Mouse (Mus musculus): ENCODE data around the gene Adgrf3. TPM values are rescaled to one million over a fixed set of nuclear protein-coding genes. Genes with fewer than 3 reads are reported as not detected.
A peak's percentile ranks its signal among the peaks of the same experiment; 100 is the strongest.

The Adgrf3 gene
- polyA plus RNA-seq, 1 experiment from 2014 or later, result 0.45 TPM

- no peak for ATAC-seq (ENCODE audit: insufficient number of reproducible peaks, insufficient read depth, low FRiP score, low read depth)
- no peak overlapping the region for H3K4me2 ChIP-seq (ENCODE audit: low read length)
- WGBS, result 87% methylated on average over 2 of the region's 2 CpGs
- H3K4me3 ChIP-seq (ENCODE audit: control insufficient read depth in 1 of 2, insufficient read depth in 1 of 2, low read depth in 1 of 2, low read length in 2 of 2), result no peak overlapping the region
- H3K4me1 ChIP-seq (ENCODE audit: control insufficient read depth in 2 of 2, insufficient read depth in 2 of 2, low read length in 2 of 2), result peaks cover 0 to 20% of the 10 kb centered on the region in 2 experiments; a peak in 2 of 4 replicates
- no peak overlapping the region for H3K27ac ChIP-seq (replicated peaks in 1 of 2; ENCODE audit: control insufficient read depth in 1 of 2, insufficient read depth in 1 of 2, low read depth in 2 of 2, low read length in 2 of 2)
- H3K9ac ChIP-seq (ENCODE audit: low read length), result no peak overlapping the region
- H3K27me3 ChIP-seq (ENCODE audit: control insufficient read depth, insufficient read depth, low read length), result no peaks in the 10 kb centered on the region
- H3K9me3 ChIP-seq (ENCODE audit: control insufficient read depth, low read length), result no peaks in the 10 kb centered on the region
- H3K36me3 ChIP-seq (ENCODE audit: control insufficient read depth, insufficient read depth, low read length), result no peaks in the 10 kb centered on the region
Measured at GRCm38 (mm10) chr5:30235641-30236126, 30.2 kb upstream of the Adgrf3 start.

GRCm38 (mm10) chr5:30233979-30234378, 28.5 kb upstream of the Adgrf3 start:
- H3K9me3 ChIP-seq (ENCODE audit: control insufficient read depth, low read length), result no peaks in the 10 kb centered on the region
- no peaks in the 10 kb centered on the region for H3K36me3 ChIP-seq (ENCODE audit: control insufficient read depth, insufficient read depth, low read length)
- H3K4me3 ChIP-seq (ENCODE audit: control insufficient read depth in 1 of 2, insufficient read depth in 1 of 2, low read depth in 1 of 2, low read length in 2 of 2), result peak overlapping the region in 1 of 2 experiments; percentile 80; a peak in 2 of 4 replicates
- 24% methylated on average over 8 of the region's 8 CpGs for WGBS
- peak overlapping the region; percentile 83 for H3K9ac ChIP-seq (ENCODE audit: low read length)
- H3K27me3 ChIP-seq (ENCODE audit: control insufficient read depth, insufficient read depth, low read length), result no peaks in the 10 kb centered on the region
- no peak for ATAC-seq (ENCODE audit: insufficient number of reproducible peaks, insufficient read depth, low FRiP score, low read depth)
- H3K4me2 ChIP-seq (ENCODE audit: low read length), result peak overlapping the region; percentile 93
- peaks cover 0 to 20% of the 10 kb centered on the region in 2 experiments; a peak in 2 of 4 replicates for H3K4me1 ChIP-seq (ENCODE audit: control insufficient read depth in 2 of 2, insufficient read depth in 2 of 2, low read length in 2 of 2)
- no peak overlapping the region for H3K27ac ChIP-seq (replicated peaks in 1 of 2; ENCODE audit: control insufficient read depth in 1 of 2, insufficient read depth in 1 of 2, low read depth in 2 of 2, low read length in 2 of 2)

GRCm38 (mm10) chr5:30233042-30233441, 27.5 kb upstream of the Adgrf3 start:
- Histone ChIP-seq H3K36me3 (ENCODE audit: control insufficient read depth, insufficient read depth, low read length) (no peaks in the 10 kb centered on the region), H3K27ac (replicated peaks in 1 of 2; ENCODE audit: control insufficient read depth in 1 of 2, insufficient read depth in 1 of 2, low read depth in 2 of 2, low read length in 2 of 2) (peak overlapping the region; percentile 88 to 92), H3K4me3 (ENCODE audit: control insufficient read depth in 1 of 2, insufficient read depth in 1 of 2, low read depth in 1 of 2, low read length in 2 of 2) (peak overlapping the region; percentile 76 to 80), H3K4me2 (ENCODE audit: low read length) (peak overlapping the region; percentile 93), H3K4me1 (ENCODE audit: control insufficient read depth in 2 of 2, insufficient read depth in 2 of 2, low read length in 2 of 2) (peaks cover 0 to 20% of the 10 kb centered on the region in 2 experiments; a peak in 2 of 4 replicates), H3K27me3 (ENCODE audit: control insufficient read depth, insufficient read depth, low read length) (no peaks in the 10 kb centered on the region), H3K9me3 (ENCODE audit: control insufficient read depth, low read length) (no peaks in the 10 kb centered on the region), H3K9ac (ENCODE audit: low read length) (peak overlapping the region; percentile 83)
- ATAC-seq (ENCODE audit: insufficient number of reproducible peaks, insufficient read depth, low FRiP score, low read depth), result no peak
- 3% methylated on average over 15 of the region's 15 CpGs for WGBS

- peak within 1 kb of the TSS; percentile 76 to 80 for H3K4me3 ChIP-seq (ENCODE audit: control insufficient read depth in 1 of 2, insufficient read depth in 1 of 2, low read depth in 1 of 2, low read length in 2 of 2)
- 3% methylated on average over 71 of the region's 71 CpGs for WGBS
- no peaks in the 10 kb centered on the region for H3K9me3 ChIP-seq (ENCODE audit: control insufficient read depth, low read length)
- no peaks in the 10 kb centered on the region for H3K27me3 ChIP-seq (ENCODE audit: control insufficient read depth, insufficient read depth, low read length)
- H3K27ac ChIP-seq (replicated peaks in 1 of 2; ENCODE audit: control insufficient read depth in 1 of 2, insufficient read depth in 1 of 2, low read depth in 2 of 2, low read length in 2 of 2), result peak within 1 kb of the TSS; percentile 88 to 92
- H3K9ac ChIP-seq (ENCODE audit: low read length), result peak within 1 kb of the TSS; percentile 83
- peaks cover 0 to 20% of the 10 kb centered on the region in 2 experiments; a peak in 2 of 4 replicates for H3K4me1 ChIP-seq (ENCODE audit: control insufficient read depth in 2 of 2, insufficient read depth in 2 of 2, low read length in 2 of 2)
- H3K36me3 ChIP-seq (ENCODE audit: control insufficient read depth, insufficient read depth, low read length), result no peaks in the 10 kb centered on the region
- peak within 1 kb of the TSS; percentile 93 for H3K4me2 ChIP-seq (ENCODE audit: low read length)
- ATAC-seq (ENCODE audit: insufficient number of reproducible peaks, insufficient read depth, low FRiP score, low read depth), result peak; percentile 100
Measured at GRCm38 (mm10) chr5:30232271-30232971, 26.9 kb upstream of the Adgrf3 start, which contains the start of gene Selenoi. TSS of gene Selenoi (plus strand) at chr5:30232581.

- Histone ChIP-seq H3K4me2 (ENCODE audit: low read length) (peak overlapping the region; percentile 93), H3K27me3 (ENCODE audit: control insufficient read depth, insufficient read depth, low read length) (no peaks in the 10 kb centered on the region), H3K4me3 (ENCODE audit: control insufficient read depth in 1 of 2, insufficient read depth in 1 of 2, low read depth in 1 of 2, low read length in 2 of 2) (peak overlapping the region; percentile 76 to 80), H3K9ac (ENCODE audit: low read length) (peak overlapping the region; percentile 75), H3K36me3 (ENCODE audit: control insufficient read depth, insufficient read depth, low read length) (no peaks in the 10 kb centered on the region), H3K9me3 (ENCODE audit: control insufficient read depth, low read length) (no peaks in the 10 kb centered on the region), H3K4me1 (ENCODE audit: control insufficient read depth in 2 of 2, insufficient read depth in 2 of 2, low read length in 2 of 2) (peaks cover 0 to 20% of the 10 kb centered on the region in 2 experiments; a peak in 2 of 4 replicates), H3K27ac (replicated peaks in 1 of 2; ENCODE audit: control insufficient read depth in 1 of 2, insufficient read depth in 1 of 2, low read depth in 2 of 2, low read length in 2 of 2) (peak overlapping the region; percentile 48 to 92)
- ATAC-seq (ENCODE audit: insufficient number of reproducible peaks, insufficient read depth, low FRiP score, low read depth), result no peak
- 45% methylated on average over 16 of the region's 16 CpGs for WGBS
Measured at GRCm38 (mm10) chr5:30231891-30232270, 26.4 kb upstream of the Adgrf3 start.

- Histone ChIP-seq H3K4me1 (ENCODE audit: control insufficient read depth in 2 of 2, insufficient read depth in 2 of 2, low read length in 2 of 2) (peaks cover 0 to 20% of the 10 kb centered on the region in 2 experiments; a peak in 2 of 4 replicates), H3K4me3 (ENCODE audit: control insufficient read depth in 1 of 2, insufficient read depth in 1 of 2, low read depth in 1 of 2, low read length in 2 of 2) (no peak overlapping the region), H3K9me3 (ENCODE audit: control insufficient read depth, low read length) (no peaks in the 10 kb centered on the region), H3K27me3 (ENCODE audit: control insufficient read depth, insufficient read depth, low read length) (no peaks in the 10 kb centered on the region), H3K4me2 (ENCODE audit: low read length) (no peak overlapping the region), H3K36me3 (ENCODE audit: control insufficient read depth, insufficient read depth, low read length) (no peaks in the 10 kb centered on the region), H3K9ac (ENCODE audit: low read length) (no peak overlapping the region), H3K27ac (replicated peaks in 1 of 2; ENCODE audit: control insufficient read depth in 1 of 2, insufficient read depth in 1 of 2, low read depth in 2 of 2, low read length in 2 of 2) (no peak overlapping the region)
- ATAC-seq (ENCODE audit: insufficient number of reproducible peaks, insufficient read depth, low FRiP score, low read depth), result no peak
- 83% methylated on average over 4 of the region's 4 CpGs for WGBS
Measured at GRCm38 (mm10) chr5:30230901-30231300, 25.4 kb upstream of the Adgrf3 start.

GRCm38 (mm10) chr5:30222681-30223080, 17.2 kb upstream of the Adgrf3 start:
- Histone ChIP-seq H3K9ac (ENCODE audit: low read length) (no peak overlapping the region), H3K9me3 (ENCODE audit: control insufficient read depth, low read length) (no peaks in the 10 kb centered on the region), H3K27ac (replicated peaks in 1 of 2; ENCODE audit: control insufficient read depth in 1 of 2, insufficient read depth in 1 of 2, low read depth in 2 of 2, low read length in 2 of 2) (no peak overlapping the region), H3K27me3 (ENCODE audit: control insufficient read depth, insufficient read depth, low read length) (no peaks in the 10 kb centered on the region), H3K4me3 (ENCODE audit: control insufficient read depth in 1 of 2, insufficient read depth in 1 of 2, low read depth in 1 of 2, low read length in 2 of 2) (no peak overlapping the region), H3K4me1 (ENCODE audit: control insufficient read depth in 2 of 2, insufficient read depth in 2 of 2, low read length in 2 of 2) (no peaks in the 10 kb centered on the region), H3K4me2 (ENCODE audit: low read length) (no peak overlapping the region), H3K36me3 (ENCODE audit: control insufficient read depth, insufficient read depth, low read length) (peaks cover 5% of the 10 kb centered on the region; the same call in 1 of the 2 replicates)
- WGBS, result 95% methylated on average over 8 of the region's 8 CpGs
- ATAC-seq (ENCODE audit: insufficient number of reproducible peaks, insufficient read depth, low FRiP score, low read depth), result no peak
